Mouse (Mus musculus) thymus, postnatal 10 days (tissue): ENCODE data around the gene Gripap1.

Experiments used
- DNase-seq, 2 experiments: peaks; one replicate each; pipeline ENCODE4 v3.0.0; 2021; ENCODE audit warnings: low spot score in 2 of 2

The Gripap1 gene

DNA sequence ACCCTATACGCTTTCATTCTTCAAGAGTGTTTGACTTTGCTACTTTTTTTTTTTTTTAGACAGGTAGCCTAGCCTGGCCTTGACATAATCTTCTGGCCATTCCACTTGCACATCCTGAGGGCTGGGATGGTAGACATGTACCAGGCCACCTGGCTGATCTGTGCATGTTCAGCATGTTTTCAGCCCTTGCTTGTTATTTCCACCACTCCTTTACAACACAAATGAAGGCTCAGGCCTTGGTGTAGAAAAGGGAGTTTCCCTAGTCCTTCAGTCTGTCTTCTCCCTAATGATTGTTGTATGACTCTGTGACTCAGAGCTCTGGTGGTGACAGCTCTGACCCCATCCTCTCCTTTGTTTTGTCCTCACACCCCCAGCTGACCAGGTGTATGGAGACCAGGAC, 77.6 kb downstream of the Gripap1 start:
- DNase-seq: no peak

DNA sequence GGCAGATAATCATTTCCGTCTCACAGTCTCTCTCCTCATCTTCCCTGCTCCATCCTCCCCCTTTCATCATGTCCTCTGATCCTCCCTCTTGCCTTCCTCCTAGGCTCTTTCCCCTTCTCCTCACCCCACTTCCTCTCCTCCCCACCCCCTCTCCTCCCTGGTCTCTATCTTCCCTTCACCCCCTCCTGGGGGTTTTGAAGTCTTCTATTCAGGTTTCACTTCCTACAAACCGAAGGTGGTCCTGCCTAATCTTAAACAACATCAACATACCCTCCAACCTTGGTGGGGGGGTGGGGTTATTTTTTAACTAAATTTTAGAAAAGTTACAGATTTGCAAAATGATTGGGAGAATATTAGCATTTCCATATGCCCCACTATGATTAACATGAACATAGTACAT, 78.9 kb downstream of the Gripap1 start:
- no peak for DNase-seq

GRCm38 (mm10) chrX:7869826-7870225, 80.3 kb downstream of the Gripap1 start:
- no peak for DNase-seq
